Mouse (Mus musculus): ENCODE results near the gene Rwdd4a.

DNA sequence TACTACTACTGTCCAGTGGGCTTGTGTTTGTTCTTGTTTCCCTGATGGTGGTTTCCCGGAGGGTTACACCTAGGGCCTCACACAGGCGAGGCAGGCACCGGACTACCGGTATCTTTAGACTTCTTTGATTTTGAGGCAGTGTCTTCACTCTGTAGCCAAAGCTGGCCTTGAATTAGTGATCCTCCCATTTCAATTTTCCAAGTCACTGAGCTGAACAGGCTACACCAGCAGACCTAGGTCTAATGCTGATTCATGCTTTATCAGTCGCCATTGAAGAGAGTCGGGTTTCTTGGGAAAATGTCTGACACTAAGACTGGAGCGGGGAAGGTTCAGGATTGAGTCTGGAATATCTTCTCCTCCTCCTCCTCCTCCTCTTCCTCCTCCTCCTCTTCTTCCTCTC, 40.0 kb downstream of the Rwdd4a start:
- TF ChIP-seq CTCF (IDR thresholded peaks at IDR 0.05; ENCODE audit: borderline replicate concordance, insufficient read depth, low read length), result no peak
- no peak for TF ChIP-seq POLR2A (IDR thresholded peaks at IDR 0.05; ENCODE audit: low read depth, low read length)

Data from embryonic fibroblast, embryonic 13.5 days (primary cell).